Mouse (Mus musculus) limb, embryonic 12.5 days (tissue): ENCODE data around the gene Gm14569. TPM values are rescaled to one million over a fixed set of nuclear protein-coding genes. Genes with fewer than 3 reads are reported as not detected.

Experiments used
- ATAC-seq: fragments of 200-750 bp; cut with Nextera tagmentation; 2 replicates; pipeline ENCODE4 v1.8.0; 2017; ENCODE audit warnings: low read depth, moderate TSS enrichment; ENCODE audit not compliant: insufficient number of reproducible peaks, insufficient read depth, low FRiP score, low TSS enrichment
- H3K27ac ChIP-seq: fragments of 300-500 bp; sonication (generic); 2 replicates; pipeline ENCODE4 v1.5.1; 2016; ENCODE audit warnings: mild to moderate bottlenecking, moderate library complexity
- H3K27me3 ChIP-seq: fragments of 300-500 bp; sonication (generic); 2 replicates; pipeline ENCODE4 v1.6.1; 2016; ENCODE audit warnings: mild to moderate bottlenecking, moderate library complexity
- H3K36me3 ChIP-seq: fragments of 300-500 bp; sonication (generic); 2 replicates; pipeline ENCODE4 v1.6.1; 2016; ENCODE audit warnings: mild to moderate bottlenecking, moderate library complexity
- H3K4me1 ChIP-seq: fragments of 300-500 bp; sonication (generic); replicated peaks from 2 replicates; pipeline ENCODE4 v1.6.1; 2016
- H3K4me2 ChIP-seq: fragments of 300-500 bp; sonication (generic); 2 replicates; pipeline ENCODE4 v1.6.1; 2016; ENCODE audit warnings: mild to moderate bottlenecking, moderate library complexity
- H3K4me3 ChIP-seq: fragments of 300-500 bp; sonication (generic); replicated peaks from 2 replicates; pipeline ENCODE4 v1.5.1; 2016; ENCODE audit warnings: mild to moderate bottlenecking
- H3K9ac ChIP-seq: fragments of 300-500 bp; sonication (generic); replicated peaks from 2 replicates; pipeline ENCODE4 v1.6.1; 2016; ENCODE audit warnings: mild to moderate bottlenecking, moderate library complexity
- H3K9me3 ChIP-seq: fragments of 300-500 bp; sonication (generic); 2 replicates; pipeline ENCODE4 v1.6.1; 2016; ENCODE audit warnings: mild to moderate bottlenecking, moderate library complexity
- WGBS: fragments of 180-500 bp; shearing (Covaris S2); methylation state at CpG from one replicate; pipeline ENCODE4 v1.1.7; 2016; 5-methylcytosine and 5-hydroxymethylcytosine counted together
- polyA plus RNA-seq: library from polyadenylated mRNA; unstranded; fragments of >200 nt; fragmentation: Nextera tagmentation; extraction: Ambion mirVana; gene quantifications from 2 replicates; pipeline ENCODE4 v1.2.1, GENCODE M21; 2016

The Gm14569 gene
- polyA plus RNA-seq = not detected in 2 replicates

DNA sequence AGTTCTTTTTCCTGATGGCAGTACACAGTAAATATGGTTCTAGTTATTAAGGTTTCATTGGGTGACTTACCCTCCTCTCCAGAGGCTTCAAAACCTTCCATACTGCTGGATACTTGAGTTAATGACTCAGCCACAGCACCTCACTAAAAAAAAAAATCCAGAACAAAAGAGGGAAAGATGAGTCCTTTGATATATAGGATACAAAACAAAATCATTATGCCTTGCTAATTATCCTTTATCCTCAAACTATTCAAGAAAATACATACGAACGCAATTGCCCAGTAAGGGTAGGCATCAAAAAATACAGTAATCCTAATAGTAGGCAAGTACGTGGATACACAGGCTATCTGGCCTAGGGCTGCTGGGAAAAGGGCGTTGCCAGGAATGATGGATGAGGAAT, at the start of gene Gm14569:
Gene Gm14569 (minus strand): TSS at position 101 of the 400 bp plus-strand sequence.
- WGBS = 88% methylated on average over 4 of the region's 4 CpGs
- no peak for ATAC-seq
- Histone ChIP-seq H3K4me3 (no peak within 1 kb of the TSS), H3K27me3 (no peaks in the 10 kb centered on the region), H3K36me3 (no peaks in the 10 kb centered on the region), H3K9ac (no peak within 1 kb of the TSS), H3K9me3 (no peaks in the 10 kb centered on the region), H3K4me2 (no peak within 1 kb of the TSS), H3K27ac (no peak within 1 kb of the TSS), H3K4me1 (no peaks in the 10 kb centered on the region)

DNA sequence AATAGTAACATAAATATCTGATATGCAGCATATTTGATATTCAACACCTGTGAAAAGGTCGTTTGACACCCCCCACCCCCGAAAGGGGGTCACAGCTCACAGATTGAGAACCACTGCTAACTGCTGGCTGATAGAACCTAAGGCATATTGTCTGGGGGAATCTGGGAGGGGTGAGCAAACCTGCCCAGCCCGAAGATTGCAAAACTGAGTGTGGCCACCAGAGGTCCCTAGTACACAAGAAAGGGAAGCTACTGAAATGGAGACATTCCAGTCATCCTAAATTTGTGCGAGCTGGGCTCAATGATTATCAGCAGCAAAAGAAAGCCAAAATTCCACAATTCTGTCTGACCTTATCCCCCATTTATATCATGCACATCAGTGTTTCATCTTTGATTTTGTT, 42.9 kb upstream of the Gm14569 start:
- Histone ChIP-seq H3K9ac (no peak overlapping the region), H3K4me3 (no peak overlapping the region), H3K9me3 (no peaks in the 10 kb centered on the region), H3K4me2 (no peak overlapping the region), H3K27ac (no peak overlapping the region), H3K27me3 (no peaks in the 10 kb centered on the region), H3K36me3 (no peaks in the 10 kb centered on the region), H3K4me1 (no peaks in the 10 kb centered on the region)
- ATAC-seq = no peak
- 11% methylated on average over 4 of the region's 4 CpGs for WGBS

DNA sequence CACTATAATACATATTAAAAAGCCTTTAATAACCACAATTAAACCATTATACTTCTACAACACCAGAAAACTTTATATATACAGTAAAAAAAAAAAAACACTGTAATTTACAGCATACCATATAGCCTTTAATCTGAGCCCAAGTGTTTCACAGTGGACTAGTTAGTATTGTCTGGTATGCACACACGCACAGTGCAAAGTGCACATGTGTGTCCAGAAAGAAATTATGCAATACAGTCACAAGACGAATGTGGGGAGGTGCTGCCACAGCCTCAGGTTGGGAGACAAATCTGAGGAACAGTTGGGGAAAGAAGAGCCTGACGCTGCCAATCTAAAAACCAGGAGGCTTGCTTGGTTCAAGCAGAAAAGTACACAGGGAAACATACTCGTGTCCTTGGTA, 42.1 kb upstream of the Gm14569 start:
- 72% methylated on average over 4 of the region's 4 CpGs for WGBS
- no peak overlapping the region for H3K4me3 ChIP-seq
- H3K27me3 ChIP-seq = no peaks in the 10 kb centered on the region
- H3K36me3 ChIP-seq = no peaks in the 10 kb centered on the region
- H3K4me2 ChIP-seq = no peak overlapping the region
- H3K27ac ChIP-seq = no peak overlapping the region
- no peaks in the 10 kb centered on the region for H3K4me1 ChIP-seq
- no peak overlapping the region for H3K9ac ChIP-seq
- H3K9me3 ChIP-seq = no peaks in the 10 kb centered on the region
- ATAC-seq = no peak

DNA sequence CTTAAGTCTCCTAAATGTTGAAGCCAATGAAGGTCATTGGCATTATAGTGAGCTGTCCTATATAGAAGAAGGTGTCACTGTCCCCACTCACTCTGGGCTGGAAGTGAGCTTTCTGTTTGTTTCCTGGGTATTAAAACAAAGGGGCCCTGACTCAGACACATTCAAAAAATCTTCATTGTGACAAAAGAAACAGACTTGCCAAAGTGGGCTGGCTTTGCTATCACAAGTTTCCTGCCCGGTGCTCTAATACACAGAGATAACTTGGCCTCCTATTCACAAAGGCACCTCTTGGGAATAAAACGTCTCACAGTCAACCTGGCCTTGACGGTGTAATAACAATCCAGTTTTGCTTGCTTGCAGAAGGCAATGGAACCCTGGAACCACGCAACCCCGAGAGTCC, 38.6 kb upstream of the Gm14569 start:
- H3K4me2 ChIP-seq = no peak overlapping the region
- no peaks in the 10 kb centered on the region for H3K4me1 ChIP-seq
- WGBS = 79% methylated on average over 5 of the region's 5 CpGs
- H3K27me3 ChIP-seq = no peaks in the 10 kb centered on the region
- H3K9ac ChIP-seq = no peak overlapping the region
- no peak overlapping the region for H3K4me3 ChIP-seq
- no peaks in the 10 kb centered on the region for H3K36me3 ChIP-seq
- ATAC-seq = no peak
- no peak overlapping the region for H3K27ac ChIP-seq
- H3K9me3 ChIP-seq = no peaks in the 10 kb centered on the region

DNA sequence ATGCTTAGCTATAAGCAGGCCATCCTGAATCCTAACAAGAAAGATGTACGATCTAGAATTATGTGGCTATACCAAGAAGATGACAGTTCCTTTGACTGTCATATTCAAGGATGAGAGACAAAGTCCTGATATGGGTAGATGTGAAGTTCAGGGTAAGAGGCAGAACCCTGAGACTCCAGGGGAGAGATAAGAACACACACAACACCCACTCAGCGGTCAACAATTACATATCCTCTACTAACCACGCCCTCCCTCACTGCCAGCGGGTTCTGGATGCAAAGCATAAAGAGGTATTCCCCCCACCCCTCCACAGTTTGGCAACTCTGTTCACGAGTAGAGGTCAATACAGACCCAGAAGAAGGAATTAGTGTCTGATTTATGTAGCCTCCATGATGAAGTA, 32.1 kb upstream of the Gm14569 start:
- H3K9me3 ChIP-seq = no peaks in the 10 kb centered on the region
- H3K4me2 ChIP-seq = no peak overlapping the region
- no peak overlapping the region for H3K4me3 ChIP-seq
- no peaks in the 10 kb centered on the region for H3K36me3 ChIP-seq
- no peak for ATAC-seq
- H3K27ac ChIP-seq = no peak overlapping the region
- 68% methylated on average over 5 of the region's 5 CpGs for WGBS
- H3K4me1 ChIP-seq = no peaks in the 10 kb centered on the region
- no peak overlapping the region for H3K9ac ChIP-seq
- no peaks in the 10 kb centered on the region for H3K27me3 ChIP-seq

DNA sequence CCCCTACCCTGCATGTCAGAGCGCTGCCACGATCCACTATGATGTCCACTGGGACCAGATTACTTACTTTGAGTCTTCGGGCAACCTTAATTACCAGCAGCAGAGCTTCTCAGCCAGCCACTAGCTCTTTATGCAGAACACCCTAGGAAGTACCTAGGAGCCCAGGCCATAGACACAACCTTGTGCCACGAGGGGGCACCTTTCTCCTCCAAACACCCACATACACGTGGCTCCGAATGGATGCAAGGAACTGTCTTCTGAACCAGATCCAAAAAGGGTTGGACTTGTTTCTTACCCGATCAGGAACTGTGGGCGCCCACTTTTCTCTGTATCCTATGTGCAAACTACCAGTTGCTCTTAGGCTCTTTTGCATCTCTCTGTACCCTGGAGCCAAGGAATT, 22.1 kb upstream of the Gm14569 start:
- no peak for ATAC-seq
- 50% methylated on average over 8 of the region's 8 CpGs for WGBS
- H3K9ac ChIP-seq = no peak overlapping the region
- H3K4me2 ChIP-seq = no peak overlapping the region
- H3K4me1 ChIP-seq = no peaks in the 10 kb centered on the region
- H3K9me3 ChIP-seq = no peaks in the 10 kb centered on the region
- H3K27me3 ChIP-seq = no peaks in the 10 kb centered on the region
- no peaks in the 10 kb centered on the region for H3K36me3 ChIP-seq
- H3K4me3 ChIP-seq = no peak overlapping the region
- no peak overlapping the region for H3K27ac ChIP-seq

DNA sequence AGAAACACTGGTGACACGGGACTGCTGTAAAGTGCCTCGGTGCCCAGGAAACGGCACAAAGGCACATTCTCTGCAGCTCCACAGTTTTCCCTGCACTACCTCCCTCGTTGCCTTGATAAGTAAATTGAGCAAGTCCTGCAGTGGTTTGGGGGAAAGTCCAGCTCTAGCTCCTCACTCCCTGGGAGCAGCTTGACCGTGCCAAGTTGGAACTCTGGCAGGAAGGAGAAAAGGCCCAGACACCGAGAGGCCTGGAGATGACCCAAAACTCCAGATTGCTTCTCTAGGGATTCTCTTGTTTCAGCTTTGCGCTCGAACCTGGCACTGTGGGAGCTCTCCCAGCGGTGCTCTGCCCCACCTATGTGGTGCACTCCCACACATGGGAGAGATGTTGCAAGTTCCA, 21.6 kb upstream of the Gm14569 start:
- ATAC-seq = no peak
- Histone ChIP-seq H3K27ac (no peak overlapping the region), H3K36me3 (no peaks in the 10 kb centered on the region), H3K4me2 (no peak overlapping the region), H3K9me3 (no peaks in the 10 kb centered on the region), H3K4me1 (no peaks in the 10 kb centered on the region), H3K9ac (no peak overlapping the region), H3K4me3 (no peak overlapping the region), H3K27me3 (no peaks in the 10 kb centered on the region)
- WGBS = 71% methylated on average over 9 of the region's 9 CpGs

DNA sequence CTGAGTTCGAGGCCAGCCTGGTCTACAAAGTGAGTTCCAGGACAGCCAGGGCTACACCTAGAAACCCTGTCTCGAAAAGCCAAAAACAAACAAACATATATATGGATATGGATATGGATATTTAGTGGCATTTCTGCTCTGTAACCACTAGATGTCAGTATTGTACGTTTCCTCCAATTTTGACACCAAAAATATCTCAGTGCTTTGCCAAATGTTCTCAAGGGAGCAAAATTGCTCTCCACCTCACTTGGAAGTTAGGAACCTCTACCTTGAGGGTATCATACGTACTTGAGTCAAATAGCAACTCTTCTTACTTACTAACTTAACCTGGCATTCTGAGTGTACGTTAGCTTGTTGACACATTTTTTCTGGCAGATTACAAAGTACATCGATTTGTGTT, 15.2 kb upstream of the Gm14569 start:
- H3K27ac ChIP-seq = no peak overlapping the region
- H3K27me3 ChIP-seq = no peaks in the 10 kb centered on the region
- H3K4me2 ChIP-seq = no peak overlapping the region
- H3K9ac ChIP-seq = no peak overlapping the region
- no peak overlapping the region for H3K4me3 ChIP-seq
- no peaks in the 10 kb centered on the region for H3K9me3 ChIP-seq
- H3K4me1 ChIP-seq = no peaks in the 10 kb centered on the region
- ATAC-seq = no peak
- no peaks in the 10 kb centered on the region for H3K36me3 ChIP-seq
- 56% methylated on average over 6 of the region's 6 CpGs for WGBS

DNA sequence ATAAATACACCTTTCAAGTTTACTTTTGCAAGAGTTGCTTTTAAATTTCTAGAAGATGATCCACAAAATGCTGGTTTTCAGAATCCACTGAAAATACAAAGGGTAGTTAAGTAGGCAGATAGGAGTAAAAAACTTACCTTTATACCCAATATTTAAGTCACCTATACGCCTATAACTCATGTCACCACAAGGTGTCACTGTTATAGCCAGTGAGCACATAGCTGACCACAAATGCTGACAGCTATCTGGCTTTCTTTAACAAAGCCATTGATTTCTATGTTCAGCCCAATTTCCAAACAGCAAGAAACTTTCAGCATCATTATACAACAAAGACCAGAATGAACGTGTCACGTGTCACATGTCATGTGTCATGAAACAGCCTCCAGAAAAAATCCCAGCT, 2.1 kb downstream of the Gm14569 start:
- H3K27me3 ChIP-seq = no peaks in the 10 kb centered on the region
- WGBS = 31% methylated on average over 3 of the region's 3 CpGs

DNA sequence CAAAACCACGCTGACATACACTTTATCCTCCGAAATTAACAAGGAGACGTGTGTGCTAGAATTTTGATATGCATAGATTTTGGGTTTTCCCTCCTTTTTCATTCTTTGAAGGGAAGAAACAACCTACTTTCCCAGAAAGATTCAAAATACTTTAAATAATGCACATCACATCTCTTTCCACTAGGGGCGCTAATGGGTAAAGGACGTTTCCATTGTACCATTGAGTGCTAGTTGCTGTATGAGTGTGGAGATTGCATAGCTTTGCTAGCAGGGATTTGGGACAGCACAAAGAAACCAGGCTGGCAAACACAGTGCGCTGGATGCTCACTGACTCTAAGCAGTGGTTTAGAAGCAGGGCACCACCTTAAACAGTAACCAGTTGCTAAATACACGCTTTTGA, 3.6 kb downstream of the Gm14569 start:
- Histone ChIP-seq H3K4me2 (no peak overlapping the region), H3K27me3 (no peaks in the 10 kb centered on the region), H3K9me3 (no peaks in the 10 kb centered on the region), H3K4me1 (no peaks in the 10 kb centered on the region), H3K9ac (no peak overlapping the region), H3K36me3 (no peaks in the 10 kb centered on the region), H3K4me3 (no peak overlapping the region), H3K27ac (no peak overlapping the region)
- no peak for ATAC-seq
- 51% methylated on average over 7 of the region's 7 CpGs for WGBS

More for the DNA sequence above, 2.1 kb downstream of the Gm14569 start:
- H3K4me3 ChIP-seq = no peak overlapping the region
- no peak overlapping the region for H3K4me2 ChIP-seq
- no peak overlapping the region for H3K9ac ChIP-seq
- no peaks in the 10 kb centered on the region for H3K9me3 ChIP-seq
- H3K27ac ChIP-seq = no peak overlapping the region
- H3K36me3 ChIP-seq = no peaks in the 10 kb centered on the region
- no peaks in the 10 kb centered on the region for H3K4me1 ChIP-seq
- no peak for ATAC-seq

DNA sequence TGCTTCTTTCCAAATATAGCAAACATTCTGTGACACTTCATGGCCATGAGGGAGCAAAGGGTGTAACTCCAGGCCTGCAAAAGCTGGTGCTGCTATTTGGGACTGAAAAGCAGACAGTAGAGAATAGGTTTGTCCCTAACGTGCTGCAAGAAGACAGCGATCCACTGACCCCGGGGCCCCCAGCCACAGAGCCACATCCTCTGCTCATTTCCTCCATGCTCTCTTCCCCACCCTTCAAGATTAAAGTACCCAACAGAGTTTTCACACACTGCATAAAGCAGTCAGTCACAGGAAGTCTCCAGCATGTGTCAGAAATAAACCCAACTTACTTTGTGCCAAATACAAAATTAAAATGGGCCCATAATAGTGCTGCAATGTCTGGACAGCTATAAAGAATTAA, 16.8 kb downstream of the Gm14569 start:
- H3K36me3 ChIP-seq = no peaks in the 10 kb centered on the region
- no peaks in the 10 kb centered on the region for H3K27me3 ChIP-seq
- 81% methylated on average over 3 of the region's 3 CpGs for WGBS
- H3K27ac ChIP-seq = no peak overlapping the region
- H3K9ac ChIP-seq = no peak overlapping the region
- H3K4me3 ChIP-seq = no peak overlapping the region
- H3K4me1 ChIP-seq = no peaks in the 10 kb centered on the region
- no peak overlapping the region for H3K4me2 ChIP-seq
- no peaks in the 10 kb centered on the region for H3K9me3 ChIP-seq
- no peak for ATAC-seq

DNA sequence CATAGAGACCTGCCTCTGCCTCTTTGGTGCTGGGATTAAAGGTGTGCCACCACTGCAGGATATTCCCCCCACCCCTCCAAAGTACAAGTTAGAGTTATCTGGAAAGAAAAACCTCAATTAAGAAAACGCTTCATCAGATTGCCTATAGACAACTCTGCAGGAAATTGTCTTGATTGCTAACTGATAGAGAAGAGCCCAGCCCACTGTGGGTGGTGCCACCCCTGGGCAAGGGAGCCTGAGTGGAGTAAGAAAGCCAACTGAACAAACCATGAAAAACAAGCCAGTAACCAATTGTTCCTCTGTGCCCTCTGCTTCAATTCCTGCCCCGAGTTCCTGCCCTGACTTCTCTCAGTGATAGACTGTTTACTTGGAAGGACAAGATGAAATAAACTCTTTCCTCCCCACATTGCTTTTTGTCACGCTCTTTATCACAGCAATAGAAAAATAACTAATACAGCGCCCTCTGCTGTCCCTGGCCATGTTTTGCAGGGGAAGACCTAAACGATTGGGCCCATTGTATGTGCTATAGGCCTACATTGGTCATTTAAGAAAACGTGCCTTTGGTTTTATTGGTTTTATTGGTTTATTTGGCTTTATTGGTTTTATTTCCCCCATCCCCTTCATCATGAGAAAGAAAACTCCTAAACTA, 17.4 kb downstream of the Gm14569 start:
- WGBS = 54% methylated on average over 6 of the region's 6 CpGs
- no peak for ATAC-seq
- Histone ChIP-seq H3K27ac (no peak overlapping the region), H3K27me3 (no peaks in the 10 kb centered on the region), H3K36me3 (no peaks in the 10 kb centered on the region), H3K4me2 (no peak overlapping the region), H3K4me3 (no peak overlapping the region), H3K4me1 (no peaks in the 10 kb centered on the region), H3K9ac (no peak overlapping the region), H3K9me3 (no peaks in the 10 kb centered on the region)
